Mouse (Mus musculus) G1E (cell line): ENCODE measurements around the gene Ankrd40.

Experiments
- CTCF ChIP-seq: IDR thresholded peaks from 2 replicates; pipeline ENCODE4 v1.5.1; 2012; ENCODE audit warnings: low read depth, low read length, inconsistent platforms, mixed read lengths
- GATA1 ChIP-seq: IDR thresholded peaks from 2 replicates; pipeline ENCODE4 v1.6.1; 2012; ENCODE audit warnings: borderline replicate concordance, low read length, inconsistent platforms, mixed read lengths
- GATA2 ChIP-seq: IDR thresholded peaks from 2 replicates; pipeline ENCODE4 v1.6.1; 2012; ENCODE audit warnings: low read depth, low read length, inconsistent platforms, borderline replicate concordance
- POLR2AphosphoS5 ChIP-seq: IDR thresholded peaks from 2 replicates; pipeline ENCODE4 v1.6.1; 2012; ENCODE audit warnings: low read depth, low read length, inconsistent platforms; ENCODE audit not compliant: insufficient replicate concordance
- TAL1 ChIP-seq: conservative IDR thresholded peaks from 2 replicates; pipeline ENCODE4 v1.6.1; 2012; ENCODE audit warnings: low read depth, low read length, inconsistent platforms, mixed read lengths

DNA sequence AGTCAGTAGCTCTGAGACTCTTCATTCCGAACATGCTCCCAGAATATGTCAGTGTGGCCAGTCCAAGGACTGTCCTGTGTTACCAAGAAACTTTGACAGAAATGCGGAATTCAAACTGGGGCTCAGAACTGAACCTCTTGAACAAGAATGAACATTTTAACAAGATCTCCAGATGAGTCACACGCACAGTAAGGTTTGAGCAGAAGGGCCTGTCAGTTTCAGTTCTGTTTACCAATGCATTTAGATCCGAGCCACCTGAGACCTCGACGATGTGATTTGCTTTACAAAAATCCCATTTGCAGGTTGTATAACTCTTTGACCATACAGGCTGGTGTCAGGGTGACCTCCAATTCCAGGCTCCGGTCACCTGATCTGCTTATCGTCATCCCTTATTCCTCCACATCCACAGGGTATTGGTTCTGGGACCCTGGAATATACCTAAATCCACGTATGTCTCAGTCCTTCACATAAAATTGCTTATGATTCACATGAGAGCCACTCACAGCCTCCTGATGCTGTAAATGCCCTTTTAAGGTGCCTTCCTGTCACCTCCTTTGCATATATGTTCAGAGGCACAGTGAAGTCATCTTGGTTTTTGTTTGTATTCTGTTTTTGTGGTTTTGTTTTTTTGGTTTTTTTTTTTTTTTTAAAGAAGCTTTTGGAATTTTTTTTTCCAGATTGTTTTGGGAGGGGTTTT, 27.9 kb downstream of the Ankrd40 start:
- TF ChIP-seq CTCF = no peak
- TF ChIP-seq GATA1 = no peak
- TF ChIP-seq TAL1 = no peak
- no peak for TF ChIP-seq GATA2
- no peak for TF ChIP-seq POLR2AphosphoS5
